Mouse (Mus musculus) left cerebral cortex, postnatal 25 days (tissue): ENCODE measurements around the gene Chsy1. TPM values are rescaled to one million over a fixed set of nuclear protein-coding genes. Genes with fewer than 3 reads are reported as not detected.

ENCODE experiments used
- DNase-seq, 2 experiments: peaks; one replicate each; pipeline ENCODE4 v3.0.0; 2022; ENCODE audit warnings: low spot score in 2 of 2, mixed read lengths in 1 of 2
- intact Hi-C: fragments of 180-260 bp; cut with DNase I; formaldehyde crosslinking; loops from one replicate; pipeline ENCODE4 v1.15.1; 2025
- total RNA-seq, 2 experiments: library from RNA; stranded (reverse); gene quantifications; 2 replicates each; pipeline ENCODE4 v1.2.3; 2021

Chsy1 gene
- total RNA-seq, 2 experiments from 2014 or later = 17.0 to 18.4 TPM

GRCm38 (mm10) chr7:66164427-66165031 is 55.2 kb downstream of the Chsy1 start:
- no peak for DNase-seq
- intact Hi-C loops = no loop called here

GRCm38 (mm10) chr7:66165036-66165798 is 55.9 kb downstream of the Chsy1 start:
- no peak for DNase-seq
- intact Hi-C loops = no loop called here

GRCm38 (mm10) chr7:66168877-66169276 is 59.6 kb downstream of the Chsy1 start:
- intact Hi-C loops = no loop called here
- DNase-seq = no peak

GRCm38 (mm10) chr7:66169476-66169875 is 60.2 kb downstream of the Chsy1 start:
- DNase-seq = no peak
- intact Hi-C loops = no loop called here

- intact Hi-C loops = no loop called here
- DNase-seq = no peak
These were observed 61.6 kb downstream of the Chsy1 start for GRCm38 (mm10) chr7:66170802-66171505.

GRCm38 (mm10) chr7:66175738-66176137 is 66.4 kb downstream of the Chsy1 start:
- intact Hi-C loops = loop anchor here (5.0 kb wide), 1 partner anchor 48 kb away; no protein-coding TSS in a partner anchor
- DNase-seq = no peak

- no peak for DNase-seq
- intact Hi-C loops = loop anchor here (5.0 kb wide), 1 partner anchor 49 kb away; no protein-coding TSS in a partner anchor
These were observed 66.9 kb downstream of the Chsy1 start for GRCm38 (mm10) chr7:66176256-66176655.

- no peak for DNase-seq
- intact Hi-C loops = loop anchor here (5.0 kb wide), 1 partner anchor 50 kb away; no protein-coding TSS in a partner anchor
These were observed 67.6 kb downstream of the Chsy1 start for GRCm38 (mm10) chr7:66176929-66177328.

GRCm38 (mm10) chr7:66178101-66178500 is 68.8 kb downstream of the Chsy1 start:
- intact Hi-C loops = loop anchor here (5.0 kb wide), 1 partner anchor 51 kb away; no protein-coding TSS in a partner anchor

GRCm38 (mm10) chr7:66179120-66179581 is 69.8 kb downstream of the Chsy1 start:
- intact Hi-C loops = loop anchor here (5.0 kb wide), 1 partner anchor 52 kb away; no protein-coding TSS in a partner anchor
- DNase-seq = peak; percentile 48 to 68

More at GRCm38 (mm10) chr7:66178101-66178500, 68.8 kb downstream of the Chsy1 start:
- DNase-seq = no peak

- intact Hi-C loops = loop anchor here (5.0 kb wide), 2 partner anchors 52 to 67 kb away; no protein-coding TSS in a partner anchor
- no peak for DNase-seq
These were observed 70.4 kb downstream of the Chsy1 start for GRCm38 (mm10) chr7:66179711-66180110.

GRCm38 (mm10) chr7:66180260-66180659 is 70.9 kb downstream of the Chsy1 start:
- DNase-seq = no peak
- intact Hi-C loops = loop anchor here (5.0 kb wide), 1 partner anchor 68 kb away; no protein-coding TSS in a partner anchor

- DNase-seq = no peak
- intact Hi-C loops = loop anchor here (5.0 kb wide), 1 partner anchor 69 kb away; no protein-coding TSS in a partner anchor
These were observed 71.5 kb downstream of the Chsy1 start for GRCm38 (mm10) chr7:66180711-66181365.

- no peak for DNase-seq
- intact Hi-C loops = loop anchor here (5.0 kb wide), 1 partner anchor 70 kb away; no protein-coding TSS in a partner anchor
These were observed 72.9 kb downstream of the Chsy1 start for GRCm38 (mm10) chr7:66182075-66182715.

GRCm38 (mm10) chr7:66183404-66183803 is 74.1 kb downstream of the Chsy1 start:
- intact Hi-C loops = loop anchor here (5.0 kb wide), 1 partner anchor 71 kb away; no protein-coding TSS in a partner anchor
- no peak for DNase-seq

- intact Hi-C loops = loop anchor here (5.0 kb wide), 1 partner anchor 72 kb away; no protein-coding TSS in a partner anchor
These were observed 74.7 kb downstream of the Chsy1 start for GRCm38 (mm10) chr7:66184026-66184425.

GRCm38 (mm10) chr7:66185370-66185769 is 76.1 kb downstream of the Chsy1 start:
- DNase-seq = no peak
- intact Hi-C loops = no loop called here

More at GRCm38 (mm10) chr7:66184026-66184425, 74.7 kb downstream of the Chsy1 start:
- DNase-seq = no peak

GRCm38 (mm10) chr7:66187581-66188231 is 78.4 kb downstream of the Chsy1 start:
- DNase-seq = no peak
- intact Hi-C loops = no loop called here
